Mouse (Mus musculus): Measurements from ENCODE around the gene Ecm1. TPM values are rescaled to one million over a fixed set of nuclear protein-coding genes. Genes with fewer than 3 reads are reported as not detected.

Gene Ecm1
- polyA plus RNA-seq, 1 experiment from 2014 or later, result 6.8 TPM

- DNase-seq (ENCODE audit: low spot score) (no peak), ATAC-seq (ENCODE audit: insufficient number of reproducible peaks, low FRiP score, low TSS enrichment, low read depth) (no peak)
- H3K27me3 ChIP-seq (ENCODE audit: control insufficient read depth, insufficient read depth, low read length), result no peaks in the 10 kb centered on the region
- no peaks in the 10 kb centered on the region for H3K36me3 ChIP-seq (ENCODE audit: control insufficient read depth, insufficient read depth, low read length)
- H3K4me1 ChIP-seq (ENCODE audit: control insufficient read depth, insufficient read depth, low read length), result peaks cover 3% of the 10 kb centered on the region; the same call in 1 of the 2 replicates
- no peak overlapping the region for H3K4me2 ChIP-seq (ENCODE audit: low read depth, severe bottlenecking)
- H3K9ac ChIP-seq (ENCODE audit: low read length), result no peak overlapping the region
- H3K27ac ChIP-seq (replicated peaks; ENCODE audit: low read depth, low read length), result no peak overlapping the region
- WGBS, result 73% methylated on average over 2 of the region's 2 CpGs
- no peaks in the 10 kb centered on the region for H3K9me3 ChIP-seq (ENCODE audit: control insufficient read depth, low read length)
- no peak overlapping the region for H3K4me3 ChIP-seq (ENCODE audit: low read depth, low read length)
These were observed 38.3 kb downstream of the Ecm1 start for GRCm38 (mm10) chr3:95701085-95701484.

DNA sequence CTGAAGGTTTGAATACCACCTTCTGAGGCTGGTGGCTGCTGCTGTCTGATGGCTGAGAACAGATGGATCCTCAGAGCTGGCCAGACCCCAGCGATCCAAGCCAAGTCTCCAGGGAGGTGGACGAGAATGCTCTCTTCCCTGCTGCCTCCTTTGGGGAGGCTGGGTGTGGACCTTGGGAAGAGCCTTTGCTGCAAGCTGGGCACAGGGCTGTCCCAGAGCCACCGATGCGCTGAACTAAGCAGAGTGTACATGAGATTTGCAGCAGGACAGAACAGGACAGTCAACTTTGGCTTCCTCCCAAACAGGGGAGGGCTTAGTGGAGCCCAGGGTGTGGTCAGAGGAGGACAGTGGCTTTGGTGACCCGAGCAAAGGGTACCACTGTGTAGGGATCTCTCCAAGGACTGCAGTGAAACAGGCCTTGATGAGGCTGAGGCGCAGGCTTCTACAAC, 39.1 kb downstream of the Ecm1 start:
- H3K9me3 ChIP-seq (ENCODE audit: control insufficient read depth, low read length), result no peaks in the 10 kb centered on the region
- DNase-seq (ENCODE audit: low spot score) (no peak), ATAC-seq (ENCODE audit: insufficient number of reproducible peaks, low FRiP score, low TSS enrichment, low read depth) (no peak)
- H3K4me1 ChIP-seq (ENCODE audit: control insufficient read depth, insufficient read depth, low read length), result peaks cover 3% of the 10 kb centered on the region; the same call in 1 of the 2 replicates
- no peaks in the 10 kb centered on the region for H3K27me3 ChIP-seq (ENCODE audit: control insufficient read depth, insufficient read depth, low read length)
- no peak overlapping the region for H3K4me3 ChIP-seq (ENCODE audit: low read depth, low read length)
- H3K9ac ChIP-seq (ENCODE audit: low read length), result no peak overlapping the region
- H3K27ac ChIP-seq (replicated peaks; ENCODE audit: low read depth, low read length), result no peak overlapping the region
- no peak overlapping the region for H3K4me2 ChIP-seq (ENCODE audit: low read depth, severe bottlenecking)
- WGBS, result 58% methylated on average over 6 of the region's 6 CpGs
- no peaks in the 10 kb centered on the region for H3K36me3 ChIP-seq (ENCODE audit: control insufficient read depth, insufficient read depth, low read length)

- Histone ChIP-seq H3K4me3 (ENCODE audit: low read depth, low read length) (no peak overlapping the region), H3K9me3 (ENCODE audit: control insufficient read depth, low read length) (no peaks in the 10 kb centered on the region), H3K36me3 (ENCODE audit: control insufficient read depth, insufficient read depth, low read length) (no peaks in the 10 kb centered on the region), H3K4me1 (ENCODE audit: control insufficient read depth, insufficient read depth, low read length) (peaks cover 3% of the 10 kb centered on the region; the same call in 1 of the 2 replicates), H3K27me3 (ENCODE audit: control insufficient read depth, insufficient read depth, low read length) (no peaks in the 10 kb centered on the region), H3K4me2 (ENCODE audit: low read depth, severe bottlenecking) (no peak overlapping the region), H3K9ac (ENCODE audit: low read length) (no peak overlapping the region), H3K27ac (replicated peaks; ENCODE audit: low read depth, low read length) (no peak overlapping the region)
- DNase-seq (ENCODE audit: low spot score) (no peak), ATAC-seq (ENCODE audit: insufficient number of reproducible peaks, low FRiP score, low TSS enrichment, low read depth) (no peak)
- over 99% methylated on average over 4 of the region's 4 CpGs for WGBS
These were observed 41.1 kb downstream of the Ecm1 start for GRCm38 (mm10) chr3:95698286-95698685.

GRCm38 (mm10) chr3:95696360-95696759, 43.0 kb downstream of the Ecm1 start:
- no peak for DNase-seq (ENCODE audit: low spot score)
- no peaks in the 10 kb centered on the region for H3K9me3 ChIP-seq (ENCODE audit: control insufficient read depth, low read length)
- H3K4me2 ChIP-seq (ENCODE audit: low read depth, severe bottlenecking), result no peak overlapping the region
- no peak overlapping the region for H3K27ac ChIP-seq (replicated peaks; ENCODE audit: low read depth, low read length)
- WGBS, result 16% methylated on average over 7 of the region's 7 CpGs
- no peak overlapping the region for H3K4me3 ChIP-seq (ENCODE audit: low read depth, low read length)
- peaks cover 2% of the 10 kb centered on the region; the same call in 1 of the 2 replicates for H3K4me1 ChIP-seq (ENCODE audit: control insufficient read depth, insufficient read depth, low read length)
- H3K9ac ChIP-seq (ENCODE audit: low read length), result no peak overlapping the region
- H3K36me3 ChIP-seq (ENCODE audit: control insufficient read depth, insufficient read depth, low read length), result no peaks in the 10 kb centered on the region
- no peaks in the 10 kb centered on the region for H3K27me3 ChIP-seq (ENCODE audit: control insufficient read depth, insufficient read depth, low read length)
- no peak for ATAC-seq (ENCODE audit: insufficient number of reproducible peaks, low FRiP score, low TSS enrichment, low read depth)

DNA sequence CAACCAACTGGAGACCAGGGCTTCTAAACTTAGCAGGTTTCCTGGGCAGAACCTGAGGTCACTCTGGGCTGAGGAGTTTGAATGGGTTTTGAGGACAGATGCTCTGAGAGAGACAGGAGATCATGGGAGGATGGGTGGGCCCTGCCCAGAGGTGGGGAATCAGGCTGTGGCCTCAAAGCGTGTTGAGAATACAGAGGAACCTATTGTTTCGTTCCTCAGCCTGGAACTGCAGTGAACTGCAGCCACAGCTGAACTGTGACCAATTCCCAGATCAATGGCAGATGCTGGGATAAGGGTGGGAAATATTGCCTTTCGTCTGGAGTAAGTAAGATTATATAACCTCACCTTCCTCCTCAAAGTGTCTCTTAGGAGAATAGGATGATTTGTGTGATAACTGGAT, 43.6 kb downstream of the Ecm1 start:
- Histone ChIP-seq H3K27ac (replicated peaks; ENCODE audit: low read depth, low read length) (no peak overlapping the region), H3K27me3 (ENCODE audit: control insufficient read depth, insufficient read depth, low read length) (no peaks in the 10 kb centered on the region), H3K36me3 (ENCODE audit: control insufficient read depth, insufficient read depth, low read length) (no peaks in the 10 kb centered on the region), H3K4me2 (ENCODE audit: low read depth, severe bottlenecking) (no peak overlapping the region), H3K4me3 (ENCODE audit: low read depth, low read length) (no peak overlapping the region), H3K9me3 (ENCODE audit: control insufficient read depth, low read length) (no peaks in the 10 kb centered on the region), H3K4me1 (ENCODE audit: control insufficient read depth, insufficient read depth, low read length) (no peaks in the 10 kb centered on the region), H3K9ac (ENCODE audit: low read length) (no peak overlapping the region)
- DNase-seq (ENCODE audit: low spot score) (no peak), ATAC-seq (ENCODE audit: insufficient number of reproducible peaks, low FRiP score, low TSS enrichment, low read depth) (no peak)
- 42% methylated on average over 3 of the region's 3 CpGs for WGBS

- ATAC-seq (ENCODE audit: insufficient number of reproducible peaks, low FRiP score, low TSS enrichment, low read depth) (no peak), DNase-seq (ENCODE audit: low spot score) (no peak)
- no peak overlapping the region for H3K4me3 ChIP-seq (ENCODE audit: low read depth, low read length)
- H3K4me1 ChIP-seq (ENCODE audit: control insufficient read depth, insufficient read depth, low read length), result no peaks in the 10 kb centered on the region
- H3K9me3 ChIP-seq (ENCODE audit: control insufficient read depth, low read length), result no peaks in the 10 kb centered on the region
- 89% methylated on average over 11 of the region's 11 CpGs for WGBS
- H3K27me3 ChIP-seq (ENCODE audit: control insufficient read depth, insufficient read depth, low read length), result no peaks in the 10 kb centered on the region
- H3K36me3 ChIP-seq (ENCODE audit: control insufficient read depth, insufficient read depth, low read length), result no peaks in the 10 kb centered on the region
- no peak overlapping the region for H3K4me2 ChIP-seq (ENCODE audit: low read depth, severe bottlenecking)
- H3K9ac ChIP-seq (ENCODE audit: low read length), result no peak overlapping the region
- no peak overlapping the region for H3K27ac ChIP-seq (replicated peaks; ENCODE audit: low read depth, low read length)
These were observed 44.3 kb downstream of the Ecm1 start for GRCm38 (mm10) chr3:95694808-95695703.

- WGBS, result 81% methylated on average over 11 of the region's 11 CpGs
- Histone ChIP-seq H3K4me1 (ENCODE audit: control insufficient read depth, insufficient read depth, low read length) (no peaks in the 10 kb centered on the region), H3K4me3 (ENCODE audit: low read depth, low read length) (no peak overlapping the region), H3K27ac (replicated peaks; ENCODE audit: low read depth, low read length) (no peak overlapping the region), H3K4me2 (ENCODE audit: low read depth, severe bottlenecking) (no peak overlapping the region), H3K9me3 (ENCODE audit: control insufficient read depth, low read length) (no peaks in the 10 kb centered on the region), H3K36me3 (ENCODE audit: control insufficient read depth, insufficient read depth, low read length) (no peaks in the 10 kb centered on the region), H3K9ac (ENCODE audit: low read length) (no peak overlapping the region), H3K27me3 (ENCODE audit: control insufficient read depth, insufficient read depth, low read length) (no peaks in the 10 kb centered on the region)
- ATAC-seq (ENCODE audit: insufficient number of reproducible peaks, low FRiP score, low TSS enrichment, low read depth) (no peak), DNase-seq (ENCODE audit: low spot score) (no peak)
These were observed 45.3 kb downstream of the Ecm1 start for GRCm38 (mm10) chr3:95693821-95694807.

GRCm38 (mm10) chr3:95692677-95693076, 46.7 kb downstream of the Ecm1 start:
- peaks cover 6% of the 10 kb centered on the region for H3K4me1 ChIP-seq (ENCODE audit: control insufficient read depth, insufficient read depth, low read length)
- 74% methylated on average over 6 of the region's 6 CpGs for WGBS
- no peaks in the 10 kb centered on the region for H3K36me3 ChIP-seq (ENCODE audit: control insufficient read depth, insufficient read depth, low read length)
- no peaks in the 10 kb centered on the region for H3K9me3 ChIP-seq (ENCODE audit: control insufficient read depth, low read length)
- no peak overlapping the region for H3K27ac ChIP-seq (replicated peaks; ENCODE audit: low read depth, low read length)
- DNase-seq (ENCODE audit: low spot score) (no peak), ATAC-seq (ENCODE audit: insufficient number of reproducible peaks, low FRiP score, low TSS enrichment, low read depth) (no peak)
- no peak overlapping the region for H3K4me2 ChIP-seq (ENCODE audit: low read depth, severe bottlenecking)
- no peaks in the 10 kb centered on the region for H3K27me3 ChIP-seq (ENCODE audit: control insufficient read depth, insufficient read depth, low read length)
- no peak overlapping the region for H3K4me3 ChIP-seq (ENCODE audit: low read depth, low read length)
- no peak overlapping the region for H3K9ac ChIP-seq (ENCODE audit: low read length)

Measured in limb, embryonic 11.5 days (tissue).